Mouse (Mus musculus) heart, postnatal 0 days (tissue): ENCODE measurements at regions not wholly inside any gene's neighbourhood (a gene's known extent, or its start where the extent isn't known, plus 50 kb on each side); places are given as distances from the start of the nearest gene placed in this dataset.
A peak's percentile ranks its signal among the peaks of the same experiment; 100 is the strongest.

ENCODE experiments used
- ATAC-seq: fragments of 200-750 bp; cut with Nextera tagmentation; 2 replicates; pipeline ENCODE4 v1.8.0; 2017; ENCODE audit warnings: low read depth, moderate number of reproducible peaks, moderate library complexity; ENCODE audit not compliant: insufficient read depth
- DNase-seq: peaks from one replicate; pipeline ENCODE4 v3.0.0-alpha.2; 2016; ENCODE audit warnings: low spot score
- H3K27ac ChIP-seq: fragments of 300-500 bp; sonication (generic); 2 replicates; pipeline ENCODE4 v1.5.1; 2014; ENCODE audit warnings: low read depth, mild to moderate bottlenecking
- H3K27me3 ChIP-seq: fragments of 300-500 bp; sonication (generic); 2 replicates; pipeline ENCODE4 v1.6.1; 2014; ENCODE audit warnings: low read length, mixed read lengths; ENCODE audit not compliant: control insufficient read depth, insufficient read depth
- H3K36me3 ChIP-seq: fragments of 300-500 bp; sonication (generic); replicated peaks from 2 replicates; pipeline ENCODE4 v1.6.1; 2014; ENCODE audit warnings: low read length, mixed read lengths; ENCODE audit not compliant: control insufficient read depth, insufficient read depth
- H3K4me1 ChIP-seq: fragments of 300-500 bp; sonication (generic); 2 replicates; pipeline ENCODE4 v1.6.1; 2014; ENCODE audit warnings: antibody characterized with exemption; ENCODE audit not compliant: control insufficient read depth, insufficient read depth
- H3K4me2 ChIP-seq: fragments of 300-500 bp; sonication (generic); 2 replicates; pipeline ENCODE4 v1.6.1; 2014; ENCODE audit warnings: low read depth, mild to moderate bottlenecking, low read length, moderate library complexity
- H3K4me3 ChIP-seq: fragments of 300-500 bp; sonication (generic); 2 replicates; pipeline ENCODE4 v1.5.1; 2014; ENCODE audit warnings: low read depth, low read length
- H3K9ac ChIP-seq: fragments of 300-500 bp; sonication (generic); replicated peaks from 2 replicates; pipeline ENCODE4 v1.6.1; 2014; ENCODE audit warnings: low read depth, low read length, mixed read lengths
- H3K9me3 ChIP-seq: fragments of 300-500 bp; sonication (generic); replicated peaks from 2 replicates; pipeline ENCODE4 v1.6.1; 2016; ENCODE audit warnings: low read length; ENCODE audit not compliant: control insufficient read depth
- CTCF ChIP-seq: IDR thresholded peaks from 2 replicates; pipeline ENCODE4 v1.5.1; 2016; ENCODE audit warnings: antibody characterized with exemption, control low read depth, low read depth
- EP300 ChIP-seq: IDR thresholded peaks from 2 replicates; pipeline ENCODE4 v1.6.1; 2016; ENCODE audit warnings: antibody characterized with exemption, low read depth
- WGBS: fragments of 180-500 bp; shearing (Covaris S2); extraction: QIAGEN DNeasy Blood & Tissue Kit; methylation state at CpG from one replicate; pipeline ENCODE4 v1.1.7; 2014; 5-methylcytosine and 5-hydroxymethylcytosine counted together

GRCm38 (mm10) chr3:49648895-49649175, 108.3 kb downstream of the Pcdh18 start:
- ATAC-seq: no peak
- Histone ChIP-seq H3K27me3 (no peaks in the 10 kb centered on the region), H3K4me1 (no peaks in the 10 kb centered on the region), H3K27ac (no peak overlapping the region), H3K9me3 (no peaks in the 10 kb centered on the region), H3K36me3 (no peaks in the 10 kb centered on the region), H3K9ac (no peak overlapping the region), H3K4me3 (no peak overlapping the region), H3K4me2 (no peak overlapping the region)
- WGBS: 40% methylated on average over 1 of the region's 1 CpGs
- TF ChIP-seq EP300 (no peak), CTCF (no peak)
- no peak for DNase-seq

GRCm38 (mm10) chr3:49648040-49648894, 108.9 kb downstream of the Pcdh18 start:
- H3K27ac ChIP-seq: no peak overlapping the region
- H3K4me3 ChIP-seq: no peak overlapping the region
- TF ChIP-seq EP300 (no peak), CTCF (no peak)
- no peak overlapping the region for H3K9ac ChIP-seq
- 54% methylated on average over 5 of the region's 5 CpGs for WGBS
- H3K36me3 ChIP-seq: no peaks in the 10 kb centered on the region
- H3K27me3 ChIP-seq: no peaks in the 10 kb centered on the region
- DNase-seq: no peak
- no peak for ATAC-seq
- H3K4me2 ChIP-seq: no peak overlapping the region
- no peaks in the 10 kb centered on the region for H3K9me3 ChIP-seq
- H3K4me1 ChIP-seq: no peaks in the 10 kb centered on the region

GRCm38 (mm10) chr3:49644993-49645392, 112.1 kb downstream of the Pcdh18 start:
- DNase-seq: no peak
- Histone ChIP-seq H3K9ac (no peak overlapping the region), H3K4me1 (no peaks in the 10 kb centered on the region; the same call in 1 of the 2 replicates), H3K4me3 (no peak overlapping the region), H3K4me2 (no peak overlapping the region), H3K27ac (no peak overlapping the region), H3K9me3 (no peaks in the 10 kb centered on the region), H3K27me3 (no peaks in the 10 kb centered on the region), H3K36me3 (no peaks in the 10 kb centered on the region)
- 87% methylated on average over 4 of the region's 4 CpGs for WGBS
- TF ChIP-seq CTCF: no peak
- TF ChIP-seq EP300: no peak
- ATAC-seq: no peak

- ATAC-seq (no peak), DNase-seq (no peak)
- no peak overlapping the region for H3K4me2 ChIP-seq
- WGBS: 86% methylated on average over 8 of the region's 8 CpGs
- no peaks in the 10 kb centered on the region for H3K36me3 ChIP-seq
- H3K27ac ChIP-seq: 0 out of 2 replicates have a peak overlapping the region, but pooled peaks have one; percentile 7
- no peak for TF ChIP-seq CTCF
- TF ChIP-seq EP300: no peak
- no peak overlapping the region for H3K4me3 ChIP-seq
- no peaks in the 10 kb centered on the region for H3K9me3 ChIP-seq
- no peaks in the 10 kb centered on the region for H3K27me3 ChIP-seq
- H3K9ac ChIP-seq: no peak overlapping the region
- H3K4me1 ChIP-seq: no peaks in the 10 kb centered on the region; the same call in 1 of the 2 replicates
Measured at GRCm38 (mm10) chr3:49643871-49644270, 113.3 kb downstream of the Pcdh18 start.

GRCm38 (mm10) chr3:49641966-49642758, 115.0 kb downstream of the Pcdh18 start:
- ATAC-seq (peak; percentile 96), DNase-seq (peak; percentile 84)
- no peak for TF ChIP-seq CTCF
- TF ChIP-seq EP300: no peak
- Histone ChIP-seq H3K4me3 (no peak overlapping the region), H3K27ac (peak overlapping the region; percentile 39), H3K9me3 (no peaks in the 10 kb centered on the region), H3K4me2 (peak overlapping the region; percentile 31; the same call in 1 of the 2 replicates), H3K4me1 (no peaks in the 10 kb centered on the region; the same call in 1 of the 2 replicates), H3K9ac (no peak overlapping the region), H3K36me3 (no peaks in the 10 kb centered on the region), H3K27me3 (no peaks in the 10 kb centered on the region)
- WGBS: 11% methylated on average over 4 of the region's 4 CpGs
